Mouse (Mus musculus) retina, adult 2 months (tissue): ENCODE data around the gene Rdh16f1.
"Not testable (repeated sequence)": the region's sequence is repeated elsewhere in the genome, so short reads cannot be mapped to it uniquely, and the experiment has no call there.

Experiments
- DNase-seq: peaks from one replicate; pipeline ENCODE4 v3.0.0-alpha.2; 2012; ENCODE audit warnings: low read depth, low spot score

Rdh16f1 gene

DNA sequence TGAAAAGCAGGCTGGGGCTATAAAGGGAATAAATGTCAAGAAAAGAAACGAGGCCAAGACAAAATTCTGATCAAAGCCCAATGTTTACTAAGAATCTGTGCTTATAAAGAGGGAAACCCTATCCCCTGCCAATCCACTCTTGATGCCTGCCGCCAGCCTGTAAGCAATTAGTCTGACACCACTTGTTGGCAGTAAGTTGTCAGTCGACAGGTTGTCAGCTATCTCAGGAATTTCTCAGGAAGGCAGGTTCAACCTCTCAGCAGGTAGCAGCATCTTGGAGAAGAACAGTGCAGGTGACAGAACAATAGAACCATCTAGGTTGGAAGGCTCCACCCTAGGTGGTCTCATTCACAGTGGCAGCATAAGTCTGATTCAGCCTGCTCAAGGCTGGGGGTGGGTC is 69.5 kb downstream of the Rdh16f1 start:
- DNase-seq: no peak

DNA sequence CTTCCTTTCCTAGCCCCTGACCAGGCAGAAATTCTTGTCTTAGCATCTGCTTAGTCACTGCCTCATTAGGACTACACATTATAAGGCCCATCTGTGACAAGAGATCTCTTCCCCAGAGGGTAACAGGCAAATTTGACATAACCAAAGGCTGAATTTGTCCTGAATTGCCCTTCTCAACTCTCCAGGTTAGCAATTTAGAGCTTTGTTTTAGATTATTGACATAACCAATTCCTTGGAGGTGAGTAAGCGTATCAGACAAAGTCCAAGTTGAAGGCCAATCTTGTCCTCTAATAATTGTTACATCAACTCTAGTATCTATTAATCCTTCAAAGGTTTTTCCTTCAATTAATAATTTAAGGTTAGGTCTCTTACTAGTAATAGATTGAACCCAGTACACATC is 74.6 kb downstream of the Rdh16f1 start:
- DNase-seq: not testable (repeated sequence)

DNA sequence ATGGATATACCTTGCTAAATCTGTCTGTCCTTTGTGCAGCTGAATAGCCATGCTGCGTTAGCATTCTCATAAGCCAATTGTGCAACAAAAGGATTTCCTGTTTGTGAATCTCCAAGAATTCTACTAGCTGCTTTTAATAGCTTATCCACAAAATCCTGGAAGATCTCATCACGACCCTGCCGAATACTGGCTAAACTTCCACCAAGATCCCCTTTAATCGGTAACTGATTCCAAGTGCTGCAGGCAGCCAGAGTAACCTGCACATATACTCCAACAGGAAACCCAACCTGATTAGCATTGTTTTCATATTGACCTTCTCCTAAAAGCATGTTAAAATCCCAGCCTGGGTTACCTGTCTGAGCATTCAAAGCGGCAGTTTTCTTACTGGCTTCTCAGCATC is 75.7 kb downstream of the Rdh16f1 start:
- DNase-seq: no peak

DNA sequence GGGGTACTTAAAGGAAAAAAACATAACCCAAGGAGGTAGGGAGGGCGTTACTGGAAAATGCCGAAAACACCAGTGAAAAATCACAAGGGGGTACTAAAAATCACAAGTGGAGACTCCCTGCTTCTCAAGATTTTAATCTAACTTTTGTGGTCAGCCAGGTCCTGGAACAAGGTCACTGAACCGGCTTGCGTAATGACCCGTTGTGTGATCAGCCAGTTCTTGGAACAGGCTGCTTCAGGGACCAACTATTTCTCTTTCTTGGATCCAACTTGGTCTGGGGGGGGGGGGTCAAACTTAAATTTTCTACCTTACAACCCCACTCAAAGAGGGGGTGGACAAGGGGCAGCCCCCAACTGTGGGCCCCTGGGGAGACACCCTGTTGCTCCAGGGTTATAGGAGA is 78.2 kb downstream of the Rdh16f1 start:
- DNase-seq: not testable (repeated sequence)

DNA sequence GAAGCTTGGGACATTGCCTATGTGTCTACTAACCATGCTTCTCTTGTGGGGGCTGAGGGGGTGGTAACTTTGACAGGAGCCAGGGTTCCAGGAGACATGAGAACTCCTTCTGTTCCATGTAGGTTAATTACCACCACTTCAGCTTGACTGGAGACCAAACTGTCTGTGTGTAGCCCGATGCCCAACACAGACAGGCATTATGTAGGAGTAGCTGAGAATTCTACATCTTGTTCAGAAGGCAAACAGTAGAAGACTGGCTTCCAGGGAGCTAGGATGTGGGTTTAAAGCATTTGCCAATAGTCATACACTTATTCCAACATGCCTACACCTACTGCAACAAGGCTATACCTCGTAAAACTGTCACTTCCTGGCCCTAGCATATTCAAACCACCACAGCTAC is 79.0 kb downstream of the Rdh16f1 start:
- DNase-seq: no peak

DNA sequence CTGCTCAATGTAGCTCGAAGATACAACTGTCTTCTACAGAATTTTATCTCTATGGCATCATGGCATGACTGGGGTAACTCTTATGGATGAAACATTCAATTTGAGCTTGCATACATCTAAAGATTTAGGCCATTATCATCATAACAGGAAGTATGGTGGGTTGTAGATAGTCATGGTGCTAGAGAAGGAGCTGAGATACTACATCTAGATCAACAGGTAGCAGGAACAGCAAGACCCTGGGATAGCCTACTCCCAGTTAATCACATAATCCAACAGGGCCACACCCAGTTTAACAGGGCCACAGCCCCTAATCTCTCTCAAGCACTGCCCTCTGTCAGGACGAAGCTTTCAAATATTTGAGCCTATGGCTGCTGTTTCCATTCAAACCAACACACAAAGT is 81.2 kb downstream of the Rdh16f1 start:
- no peak for DNase-seq
